Mouse (Mus musculus): Measurements from ENCODE around the gene Tmem274.

The Tmem274 gene

DNA sequence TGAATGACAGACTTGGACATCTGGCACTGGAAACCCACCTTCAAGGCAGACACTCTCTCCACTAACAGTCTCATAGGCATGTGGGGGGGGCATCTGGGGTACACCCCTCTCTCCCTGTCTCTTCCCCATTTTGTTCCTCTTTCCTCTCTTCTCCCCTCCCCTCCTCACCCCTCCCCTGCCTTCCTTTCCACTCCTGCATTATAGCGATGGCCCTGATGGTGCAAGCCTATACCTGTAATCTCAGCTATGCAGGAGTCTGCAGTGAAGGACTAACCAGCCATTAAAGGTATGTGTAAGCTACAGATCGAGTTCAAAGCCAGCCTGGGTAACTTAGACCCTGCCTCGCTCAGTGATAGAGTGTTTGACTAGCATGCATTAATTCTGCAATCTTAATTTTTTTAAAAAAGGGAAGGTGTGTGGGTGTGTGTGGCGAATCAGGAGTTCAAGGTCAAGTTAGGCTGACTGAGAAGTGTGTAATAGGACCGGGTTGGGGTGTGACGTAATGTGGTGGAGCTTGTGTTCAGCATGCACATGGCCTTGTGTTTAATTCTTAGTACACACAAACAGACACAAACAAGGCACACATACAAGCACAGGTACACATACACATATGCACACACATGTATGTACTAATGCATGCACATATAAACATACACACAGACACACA is 14.7 kb upstream of the Tmem274 start:
- in situ Hi-C loops (cut with MboI; ENCODE audit: low pct_unique_long_range_greater_than_20kb in 1 of 2, low sequenced_read_pairs in 2 of 2, unreplicated experiment in 1 of 2) = loop anchor here in 1 of 2 experiments (10.0 kb wide), 1 partner anchor 62 kb away; no protein-coding TSS in a partner anchor

DNA sequence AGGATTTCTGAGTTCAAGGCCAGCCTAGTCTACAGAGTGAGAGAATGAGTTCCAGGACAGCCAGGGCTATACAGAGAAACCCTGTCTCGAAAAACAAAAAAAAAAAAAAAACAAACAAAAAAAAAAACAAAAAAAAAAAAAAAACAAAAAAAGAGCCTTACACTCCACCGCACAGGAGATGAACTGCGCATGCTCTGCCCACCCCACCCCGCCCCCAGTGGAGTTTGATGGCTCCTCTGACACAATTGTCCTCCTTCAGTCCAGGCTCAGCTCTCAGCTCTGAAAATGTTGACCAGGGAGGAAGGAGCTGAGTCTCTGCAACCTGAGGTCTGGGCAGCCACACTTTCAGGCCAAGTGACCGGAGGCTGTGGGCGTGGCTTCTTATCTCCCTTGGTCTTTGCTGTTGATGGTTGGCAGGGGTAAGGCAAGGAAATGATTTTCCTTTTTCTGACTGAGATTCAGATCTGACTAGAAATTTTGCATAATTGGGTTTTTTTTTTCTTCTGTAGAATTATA is 13.7 kb upstream of the Tmem274 start:
- in situ Hi-C loops (cut with MboI; ENCODE audit: low pct_unique_long_range_greater_than_20kb in 1 of 2, low sequenced_read_pairs in 2 of 2, unreplicated experiment in 1 of 2) = loop anchor here in 1 of 2 experiments (10.0 kb wide), 1 partner anchor 61 kb away; no protein-coding TSS in a partner anchor

DNA sequence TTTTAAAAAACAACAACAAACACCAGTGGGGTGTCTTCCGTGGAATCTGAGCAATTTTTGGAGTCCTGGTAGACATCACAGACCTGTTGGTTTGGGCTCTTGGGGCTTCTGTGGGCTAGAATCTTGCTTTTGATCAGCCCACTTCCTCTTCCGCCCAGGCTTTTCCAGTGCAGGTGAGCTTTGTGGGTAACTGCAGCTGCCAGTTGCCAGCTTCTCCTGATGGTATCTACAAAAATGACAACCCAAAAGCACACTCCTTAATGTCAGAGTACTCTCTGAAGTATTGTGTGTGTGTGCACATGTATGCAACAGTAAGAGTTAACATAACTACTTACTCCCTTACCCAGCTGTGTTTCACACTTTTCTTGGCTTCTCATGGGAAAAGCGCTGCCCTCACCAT is 7.6 kb upstream of the Tmem274 start:
- in situ Hi-C loops (cut with MboI; ENCODE audit: low pct_unique_long_range_greater_than_20kb in 1 of 2, low sequenced_read_pairs in 2 of 2, unreplicated experiment in 1 of 2) = loop anchor here in 1 of 2 experiments (10.0 kb wide), 1 partner anchor 55 kb away; no protein-coding TSS in a partner anchor

DNA sequence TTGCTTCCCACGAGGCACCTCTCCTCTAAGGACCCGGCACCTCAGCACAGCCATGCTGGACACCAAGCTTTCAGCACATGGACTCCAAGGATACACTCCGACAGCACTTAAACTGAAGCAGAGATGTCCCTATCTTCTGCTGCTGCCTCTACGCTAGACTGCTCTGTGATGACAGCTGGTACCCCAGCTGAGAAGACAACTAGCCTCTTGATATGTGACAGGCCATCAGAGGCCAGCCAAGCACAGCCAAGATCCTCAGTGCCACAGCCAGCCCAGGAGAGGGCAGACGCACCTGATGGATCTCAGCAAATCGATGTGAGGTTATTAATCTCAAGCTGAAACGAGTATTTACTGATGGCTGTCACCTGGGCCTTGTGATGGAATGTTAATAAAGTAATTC is 2.1 kb upstream of the Tmem274 start:
- in situ Hi-C loops (cut with MboI; ENCODE audit: low pct_unique_long_range_greater_than_20kb in 1 of 2, low sequenced_read_pairs in 2 of 2, unreplicated experiment in 1 of 2) = no loop called here

DNA sequence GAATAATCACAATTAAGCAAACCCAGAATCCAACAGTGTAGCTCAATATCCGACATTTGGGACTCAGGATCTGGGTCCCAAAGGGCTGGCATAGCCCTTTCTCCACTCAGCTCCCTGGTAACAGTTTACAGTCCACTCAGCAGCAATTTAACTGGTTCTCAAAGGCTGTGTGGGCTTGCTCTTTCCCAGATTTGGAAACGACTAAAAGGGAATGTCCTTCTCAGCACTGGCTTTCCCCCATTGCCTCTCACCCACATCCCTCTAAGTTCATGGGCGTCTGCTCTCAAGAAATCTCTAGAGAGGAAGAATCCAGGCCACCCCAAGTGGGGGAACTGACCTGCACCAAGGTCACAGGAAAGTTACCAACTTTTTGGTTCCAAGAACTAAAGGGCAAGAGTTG is 7.4 kb downstream of the Tmem274 start:
- in situ Hi-C loops (cut with MboI; ENCODE audit: low pct_unique_long_range_greater_than_20kb in 1 of 2, low sequenced_read_pairs in 2 of 2, unreplicated experiment in 1 of 2) = no loop called here

DNA sequence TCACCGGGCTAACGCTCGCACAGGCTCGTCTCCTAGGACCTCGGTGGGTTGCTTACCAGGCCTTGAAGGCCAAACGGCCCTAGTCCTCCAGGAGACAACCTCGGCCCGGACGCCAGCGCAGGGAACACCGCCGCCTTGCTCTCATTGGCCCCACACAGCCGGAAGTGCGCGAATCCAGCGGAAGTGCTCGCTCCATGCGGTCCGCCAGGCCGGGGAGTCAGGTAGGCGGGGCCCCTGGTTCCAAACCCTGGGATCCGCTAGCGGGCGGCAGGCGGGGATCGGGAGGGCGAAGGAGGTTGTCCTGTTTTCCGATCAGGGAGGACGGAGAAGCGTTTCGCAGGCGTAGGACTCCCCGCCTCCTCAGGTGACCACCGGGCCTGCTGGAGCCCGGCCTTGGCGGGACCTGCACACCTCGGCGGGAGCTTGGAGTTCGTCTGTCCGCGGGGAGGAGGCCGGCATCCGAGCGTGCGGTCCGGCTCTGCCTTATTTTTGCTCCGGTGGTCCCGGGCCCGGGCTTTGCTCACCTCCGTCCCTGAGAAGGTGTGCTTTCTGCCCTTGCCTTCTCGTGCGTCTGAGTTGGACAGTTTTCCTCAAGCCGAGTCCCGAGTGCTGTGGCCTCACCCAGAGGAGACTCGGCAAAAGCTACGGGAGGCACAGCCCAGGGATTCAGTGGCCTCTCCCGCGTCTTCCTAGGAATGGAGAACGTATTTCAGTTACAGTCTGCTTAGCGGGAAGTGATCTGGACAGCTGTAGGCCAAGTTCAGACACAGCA is 8.1 kb downstream of the Tmem274 start, which contains the start of the genes Nmnat1 and Lzic:
Nmnat1 (minus strand) TSS at position 150 of the 772 bp plus-strand sequence.
Lzic (plus strand) TSS at position 177 of the 772 bp plus-strand sequence.
- in situ Hi-C loops (cut with MboI; ENCODE audit: low pct_unique_long_range_greater_than_20kb in 1 of 2, low sequenced_read_pairs in 2 of 2, unreplicated experiment in 1 of 2) = no loop called here

DNA sequence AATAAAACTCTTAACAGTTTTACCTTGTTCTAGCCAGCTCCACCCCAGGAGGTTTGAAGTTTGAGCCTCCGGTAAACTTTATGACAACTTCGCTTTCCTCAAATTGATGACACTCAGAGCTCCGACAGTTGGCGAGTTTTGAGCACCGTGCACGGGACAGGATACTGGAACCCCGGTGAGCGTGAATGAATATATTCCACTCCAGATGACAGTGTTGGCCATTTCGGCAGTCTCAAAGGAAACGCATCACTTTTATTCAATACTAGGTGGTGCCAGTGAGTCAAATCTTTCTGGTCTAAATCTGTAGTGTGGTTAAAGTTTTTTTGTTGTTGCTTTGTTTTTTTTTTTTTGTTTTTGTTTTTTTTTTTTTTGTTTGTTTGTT is 8.6 kb downstream of the Tmem274 start:
- in situ Hi-C loops (cut with MboI; ENCODE audit: low pct_unique_long_range_greater_than_20kb in 1 of 2, low sequenced_read_pairs in 2 of 2, unreplicated experiment in 1 of 2) = no loop called here

DNA sequence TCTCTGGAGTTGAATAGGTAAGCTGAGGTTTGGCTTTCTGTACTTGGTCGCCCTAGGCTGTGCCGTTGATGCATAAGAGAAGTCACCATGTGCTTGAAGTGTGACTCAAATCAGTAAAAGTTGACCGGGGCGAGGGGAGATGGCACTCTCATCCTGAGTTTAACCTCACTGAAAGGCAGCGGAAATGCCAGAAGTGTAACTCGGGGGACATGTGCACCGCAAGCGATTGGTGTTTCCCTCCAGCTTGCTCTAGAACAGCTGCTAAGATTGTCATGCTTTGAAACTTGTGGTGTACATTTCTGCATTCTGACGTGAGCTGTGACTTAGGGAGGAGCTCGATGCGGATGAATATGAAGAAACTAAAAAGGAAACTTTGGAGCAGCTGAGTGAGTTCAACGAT is 10.6 kb downstream of the Tmem274 start:
- in situ Hi-C loops (cut with MboI; ENCODE audit: low pct_unique_long_range_greater_than_20kb in 1 of 2, low sequenced_read_pairs in 2 of 2, unreplicated experiment in 1 of 2) = no loop called here

DNA sequence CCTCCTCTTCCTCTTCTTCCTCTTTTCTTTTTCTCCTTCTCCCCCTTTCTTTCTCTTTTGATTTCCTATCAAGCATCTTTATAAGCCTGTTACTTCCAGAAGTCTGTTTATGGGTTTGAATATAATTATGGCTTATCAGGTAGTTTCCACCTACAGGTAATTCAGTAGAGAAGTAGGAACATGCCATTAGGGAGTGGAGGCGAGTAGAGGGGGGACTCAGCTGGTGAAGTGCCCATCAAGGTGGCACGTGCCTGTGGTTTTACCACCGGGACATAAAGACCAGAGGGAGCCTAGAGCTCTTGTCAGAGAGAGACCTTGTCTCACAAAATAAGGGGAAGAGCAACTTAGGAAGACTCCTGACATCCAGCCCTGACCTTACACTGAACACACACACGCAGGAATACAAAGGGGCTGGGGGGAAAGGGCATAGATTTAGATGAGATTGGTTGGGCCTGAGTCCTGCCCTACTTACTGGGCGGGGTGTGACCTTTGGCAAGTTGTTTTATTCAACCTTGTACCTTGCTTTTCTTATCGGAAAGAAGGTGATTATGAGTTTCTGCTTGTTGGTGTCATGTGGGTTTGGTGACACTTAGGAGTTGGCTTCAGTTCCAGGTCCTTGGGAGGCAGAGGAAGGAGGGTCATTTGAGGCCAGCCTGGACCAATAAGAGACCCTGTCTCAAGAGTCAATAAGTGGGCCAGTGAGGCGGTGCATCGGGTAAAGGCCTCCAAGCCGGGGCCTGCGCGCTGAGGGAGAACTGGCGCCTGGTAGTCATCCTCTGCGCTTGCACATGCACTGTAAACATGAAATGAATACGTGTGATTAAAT is 12.4 kb downstream of the Tmem274 start:
- in situ Hi-C loops (cut with MboI; ENCODE audit: low pct_unique_long_range_greater_than_20kb in 1 of 2, low sequenced_read_pairs in 2 of 2, unreplicated experiment in 1 of 2) = no loop called here

DNA sequence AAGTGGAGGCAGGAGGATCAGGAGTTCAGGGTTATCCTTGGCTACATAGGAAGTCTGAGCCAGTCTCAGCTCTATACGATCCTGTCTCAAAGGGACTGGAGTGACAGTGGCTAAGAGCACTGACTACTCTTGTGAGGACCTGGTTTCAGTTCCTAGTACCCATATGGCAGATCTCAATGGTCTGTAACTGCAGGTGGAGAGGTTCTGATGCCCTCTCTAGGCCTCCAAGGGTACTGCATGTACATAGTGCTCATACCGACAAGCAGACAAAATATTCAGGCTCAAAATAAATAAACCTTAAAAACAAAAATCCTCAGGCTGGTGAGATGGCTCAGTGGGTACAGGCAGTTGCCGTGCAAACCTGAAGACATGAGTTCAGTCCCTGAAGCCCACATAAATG is 14.0 kb downstream of the Tmem274 start:
- in situ Hi-C loops (cut with MboI; ENCODE audit: low pct_unique_long_range_greater_than_20kb in 1 of 2, low sequenced_read_pairs in 2 of 2, unreplicated experiment in 1 of 2) = no loop called here

DNA sequence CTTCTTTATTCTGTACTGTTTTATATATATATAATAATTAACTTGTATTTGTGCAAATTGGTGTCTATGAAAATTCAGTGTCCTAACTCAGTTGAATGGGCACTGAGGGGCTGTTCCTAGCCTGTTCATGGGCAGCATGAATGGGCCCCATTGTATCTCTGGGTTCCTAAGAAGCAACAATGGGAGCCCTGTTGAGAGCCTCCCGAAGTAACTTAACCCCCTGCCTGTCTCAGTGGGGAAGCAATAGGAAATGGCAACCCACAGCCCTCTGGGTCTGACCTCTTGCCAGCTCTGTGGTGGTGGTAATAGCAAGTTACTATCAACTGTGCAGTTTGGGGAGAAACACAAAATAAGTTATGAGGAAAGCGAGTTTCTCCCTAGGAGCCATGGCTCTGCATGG is 19.4 kb downstream of the Tmem274 start:
- in situ Hi-C loops (cut with MboI; ENCODE audit: low pct_unique_long_range_greater_than_20kb in 1 of 2, low sequenced_read_pairs in 2 of 2, unreplicated experiment in 1 of 2) = no loop called here

DNA sequence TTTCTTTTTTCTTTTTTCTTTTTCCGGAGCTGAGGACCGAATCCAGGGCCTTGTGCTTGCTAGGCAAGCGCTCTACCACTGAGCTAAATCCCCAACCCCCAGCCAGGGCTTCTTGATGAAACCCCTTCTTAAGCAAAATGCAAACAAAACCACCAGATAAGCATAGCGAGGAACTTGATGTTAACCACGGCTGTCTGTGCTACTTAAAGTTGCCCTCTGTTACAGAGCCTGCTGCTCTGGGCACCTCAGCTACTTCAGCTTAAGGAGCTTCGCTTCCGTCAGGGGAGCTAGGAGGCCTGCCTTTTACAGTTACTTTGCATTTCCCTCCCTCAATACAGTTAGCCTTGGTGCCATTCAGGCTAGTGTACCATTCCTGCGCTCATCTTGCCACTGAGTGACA is 21.7 kb downstream of the Tmem274 start:
- in situ Hi-C loops (cut with MboI; ENCODE audit: low pct_unique_long_range_greater_than_20kb in 1 of 2, low sequenced_read_pairs in 2 of 2, unreplicated experiment in 1 of 2) = no loop called here

DNA sequence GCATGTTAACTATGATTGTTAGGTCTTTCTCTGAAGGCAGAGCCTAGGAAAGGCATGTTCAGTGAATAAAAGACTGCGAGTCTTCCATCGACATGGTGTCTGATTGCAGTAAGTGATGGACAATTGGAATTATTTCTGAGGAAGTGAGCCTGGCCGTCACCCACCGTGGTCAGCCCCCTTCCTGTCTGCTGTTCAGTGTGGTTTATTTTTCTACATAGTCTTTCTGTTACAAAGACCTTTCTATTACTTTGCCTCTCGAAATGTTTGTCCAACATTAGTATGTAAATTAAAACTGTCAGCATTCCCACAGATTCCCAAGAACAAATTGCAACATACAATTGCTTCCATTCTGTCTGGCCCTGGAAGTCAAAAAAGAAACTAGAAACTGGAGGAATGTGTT is 22.6 kb downstream of the Tmem274 start:
- in situ Hi-C loops (cut with MboI; ENCODE audit: low pct_unique_long_range_greater_than_20kb in 1 of 2, low sequenced_read_pairs in 2 of 2, unreplicated experiment in 1 of 2) = no loop called here

DNA sequence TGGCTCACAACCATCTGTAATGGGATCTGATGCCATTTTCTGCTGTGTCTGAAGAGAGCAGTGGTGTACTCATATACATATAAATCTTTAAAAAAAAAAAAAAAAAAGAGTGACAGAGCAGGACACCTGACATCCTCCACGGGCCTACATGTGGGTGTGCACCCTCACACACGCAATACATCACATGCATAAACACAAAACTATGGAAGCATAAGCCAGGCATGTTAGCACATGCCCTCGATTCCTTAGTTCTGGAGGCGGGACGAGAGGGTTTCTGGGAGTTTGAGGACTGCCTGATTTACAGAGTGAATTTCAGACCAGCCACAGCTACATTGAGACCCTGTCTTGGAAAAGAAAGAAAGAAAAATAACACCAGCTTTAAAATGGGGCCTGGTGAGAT is 27.2 kb downstream of the Tmem274 start:
- in situ Hi-C loops (cut with MboI; ENCODE audit: low pct_unique_long_range_greater_than_20kb in 1 of 2, low sequenced_read_pairs in 2 of 2, unreplicated experiment in 1 of 2) = no loop called here

DNA sequence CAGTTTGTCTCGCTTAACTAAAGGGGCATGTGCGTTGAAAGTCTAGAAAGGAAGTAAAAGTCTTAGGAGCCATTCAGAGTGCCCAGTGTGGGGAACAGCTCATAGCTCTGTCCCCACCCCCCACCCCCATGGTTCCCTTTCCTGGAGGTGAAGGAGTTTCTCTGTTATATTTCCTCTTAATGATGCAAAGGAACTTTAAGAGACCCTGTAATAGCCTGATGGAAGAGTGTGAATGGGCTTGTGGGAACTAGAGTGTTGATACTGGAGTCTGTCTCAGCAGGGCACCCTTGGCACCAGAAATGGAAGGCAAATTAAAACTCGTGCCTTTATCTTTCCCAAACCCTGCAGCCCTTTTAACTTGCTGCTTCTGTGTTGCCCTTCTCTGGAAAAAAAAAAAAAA is 27.7 kb downstream of the Tmem274 start:
- in situ Hi-C loops (cut with MboI; ENCODE audit: low pct_unique_long_range_greater_than_20kb in 1 of 2, low sequenced_read_pairs in 2 of 2, unreplicated experiment in 1 of 2) = no loop called here

DNA sequence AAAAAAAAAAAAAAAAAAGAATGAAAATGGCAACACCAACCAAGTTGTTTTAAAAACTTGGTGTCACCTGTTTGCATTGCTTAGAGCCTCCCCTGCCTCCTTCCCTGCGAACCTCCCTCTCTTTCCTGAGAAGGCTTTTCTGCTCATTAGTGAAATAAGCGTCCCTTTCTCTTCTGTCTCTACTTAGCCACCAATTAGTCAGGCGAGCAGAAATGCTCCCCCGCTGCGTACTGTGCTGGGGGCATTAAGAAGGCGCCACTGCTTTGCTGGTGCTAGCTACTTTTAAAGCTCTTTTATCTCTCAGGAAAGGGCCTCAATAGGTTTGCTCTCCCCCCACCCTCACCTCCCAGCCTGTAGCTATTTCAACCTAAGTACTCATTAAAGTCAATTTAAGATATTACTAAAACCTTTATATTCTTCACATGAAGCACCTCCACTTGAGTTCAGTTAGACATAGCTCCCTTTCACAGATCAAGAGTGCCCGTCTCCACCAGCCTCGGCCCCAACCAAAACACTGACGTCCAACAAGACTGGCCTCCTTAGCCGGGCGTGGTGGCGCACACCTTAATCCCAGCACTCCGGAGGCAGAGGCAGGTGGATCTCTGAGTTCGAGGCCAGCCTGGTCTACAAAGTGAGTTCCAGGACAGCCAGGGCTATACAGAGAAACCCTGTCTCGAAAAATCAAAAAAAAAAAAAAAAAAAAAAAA is 28.2 kb downstream of the Tmem274 start:
- in situ Hi-C loops (cut with MboI; ENCODE audit: low pct_unique_long_range_greater_than_20kb in 1 of 2, low sequenced_read_pairs in 2 of 2, unreplicated experiment in 1 of 2) = no loop called here

DNA sequence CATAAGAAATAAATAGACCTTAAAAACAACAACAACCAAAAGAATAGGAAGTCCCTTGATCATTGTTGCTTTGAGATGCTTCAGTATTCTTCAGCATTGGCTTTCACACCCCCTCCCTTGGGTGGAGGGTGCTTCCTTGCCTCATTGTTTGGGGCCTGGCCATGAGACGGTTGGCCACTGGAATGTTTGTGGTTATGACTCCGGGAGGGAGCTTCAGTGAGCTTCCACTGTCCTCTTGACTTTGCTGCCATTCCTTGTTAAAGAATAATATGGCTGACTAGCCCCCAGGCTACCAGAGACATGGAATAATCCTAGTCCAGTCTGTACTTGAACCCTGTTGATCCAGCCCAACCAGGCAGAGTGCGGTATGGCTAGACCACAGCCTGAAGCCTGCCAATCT is 29.7 kb downstream of the Tmem274 start:
- in situ Hi-C loops (cut with MboI; ENCODE audit: low pct_unique_long_range_greater_than_20kb in 1 of 2, low sequenced_read_pairs in 2 of 2, unreplicated experiment in 1 of 2) = no loop called here

DNA sequence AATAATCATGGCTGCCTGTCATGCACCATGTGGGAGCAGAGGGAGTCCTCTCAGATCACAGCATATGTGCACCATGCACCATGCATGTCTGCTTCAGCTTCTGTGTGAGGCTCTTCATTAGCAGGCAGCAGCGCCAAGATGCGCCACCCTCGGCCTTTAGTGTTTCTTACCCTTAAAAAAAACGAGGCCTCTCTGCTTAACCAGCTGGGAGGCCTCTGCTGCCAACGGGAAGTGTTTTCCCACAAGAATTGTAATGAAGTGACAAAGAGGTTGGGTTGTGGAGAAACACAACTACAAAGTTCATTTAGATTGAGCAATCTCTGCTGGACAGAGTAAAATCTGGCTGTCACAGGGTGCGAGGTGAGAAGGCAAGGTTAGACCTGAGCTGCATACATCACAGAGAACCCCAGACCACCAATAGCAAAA is 34.1 kb downstream of the Tmem274 start:
- in situ Hi-C loops (cut with MboI; ENCODE audit: low pct_unique_long_range_greater_than_20kb in 1 of 2, low sequenced_read_pairs in 2 of 2, unreplicated experiment in 1 of 2) = no loop called here

Data from mouse embryonic stem cell (cell line).